Mouse (Mus musculus): ENCODE data around the gene Arl6ip1. TPM values are rescaled to one million over a fixed set of nuclear protein-coding genes. Genes with fewer than 3 reads are reported as not detected.
A peak's percentile ranks its signal among the peaks of the same experiment; 100 is the strongest.

The Arl6ip1 gene
- polyA plus RNA-seq, 1 experiment from 2014 or later = 478 TPM

GRCm38 (mm10) chr7:118115533-118115876, 14.0 kb downstream of the Arl6ip1 start:
- Histone ChIP-seq H3K27me3 (no peaks in the 10 kb centered on the region), H3K36me3 (peaks cover 64% of the 10 kb centered on the region), H3K9me3 (replicated peaks) (no peaks in the 10 kb centered on the region), H3K4me3 (peak overlapping the region; percentile 75), H3K9ac (peak overlapping the region; percentile 95), H3K27ac (peak overlapping the region; percentile 84), H3K4me1 (peaks cover 52% of the 10 kb centered on the region), H3K4me2 (replicated peaks) (peak overlapping the region; percentile 94)
- 0% methylated on average over 20 of the region's 20 CpGs for WGBS
- ATAC-seq (ENCODE audit: low FRiP score) = no peak

DNA sequence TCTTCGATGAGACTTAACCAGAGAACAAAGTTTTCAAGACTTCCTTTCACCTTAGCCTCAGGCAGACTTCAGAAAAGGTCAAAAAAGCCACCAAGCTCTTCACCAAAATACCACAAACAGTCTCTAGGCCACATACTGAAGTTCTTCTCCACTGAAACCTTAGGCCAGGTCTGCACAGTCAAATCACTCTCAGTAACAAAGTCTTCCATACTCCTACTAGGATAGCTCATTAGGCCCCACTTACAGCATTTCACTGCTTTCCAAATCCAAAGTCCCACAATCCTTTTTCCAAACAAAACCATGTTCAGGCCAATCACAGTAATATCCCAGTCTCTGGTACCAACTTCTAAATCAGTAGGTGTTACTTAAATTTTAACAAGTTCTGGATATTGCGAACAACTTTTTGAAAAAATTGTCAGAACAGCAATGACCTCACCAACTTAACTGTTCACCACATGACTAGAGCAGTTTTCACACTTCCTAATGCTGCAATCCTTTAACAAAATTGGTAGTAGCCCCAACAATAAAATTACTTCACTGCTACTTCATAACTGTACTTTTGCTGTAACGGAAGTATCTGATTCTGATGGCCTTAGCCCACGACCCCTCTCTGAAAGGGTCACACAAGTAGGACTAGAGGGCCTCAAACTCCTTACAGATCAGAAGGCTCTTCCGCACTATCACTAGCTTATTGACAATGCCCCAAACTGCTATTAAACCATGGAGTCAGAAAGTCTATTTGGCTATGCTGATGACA, 15.7 kb downstream of the Arl6ip1 start:
- Histone ChIP-seq H3K27me3 (no peaks in the 10 kb centered on the region), H3K36me3 (peaks cover 65% of the 10 kb centered on the region), H3K9me3 (replicated peaks) (no peaks in the 10 kb centered on the region), H3K4me3 (peak overlapping the region; percentile 75), H3K27ac (no peak overlapping the region), H3K4me1 (peaks cover 57% of the 10 kb centered on the region), H3K9ac (peak overlapping the region; percentile 95; the same call in 1 of the 2 replicates), H3K4me2 (replicated peaks) (peak overlapping the region; percentile 94)
- 71% methylated on average over 5 of the region's 5 CpGs for WGBS
- ATAC-seq (ENCODE audit: low FRiP score) = no peak

DNA sequence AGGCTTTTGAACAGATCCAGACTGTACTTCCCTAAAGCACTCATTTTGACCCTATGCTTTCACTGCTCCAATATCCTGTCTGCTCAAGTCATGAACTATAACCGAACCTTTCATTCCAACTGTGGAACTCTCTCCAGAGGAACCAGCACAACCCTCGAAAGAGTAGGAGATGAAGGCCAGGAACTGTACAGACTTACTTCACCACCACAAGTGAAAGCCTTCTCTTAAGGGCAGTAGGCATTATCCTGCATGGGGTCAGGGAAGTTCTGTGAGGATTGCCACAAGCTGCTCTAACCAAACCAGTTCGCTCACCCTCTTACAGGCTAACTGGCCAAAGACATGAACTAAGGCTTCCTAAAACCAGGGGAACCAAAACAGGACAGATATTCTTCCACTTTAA, 18.3 kb downstream of the Arl6ip1 start:
- H3K4me3 ChIP-seq = no peak overlapping the region
- H3K4me2 ChIP-seq (replicated peaks) = peak overlapping the region; percentile 21

DNA sequence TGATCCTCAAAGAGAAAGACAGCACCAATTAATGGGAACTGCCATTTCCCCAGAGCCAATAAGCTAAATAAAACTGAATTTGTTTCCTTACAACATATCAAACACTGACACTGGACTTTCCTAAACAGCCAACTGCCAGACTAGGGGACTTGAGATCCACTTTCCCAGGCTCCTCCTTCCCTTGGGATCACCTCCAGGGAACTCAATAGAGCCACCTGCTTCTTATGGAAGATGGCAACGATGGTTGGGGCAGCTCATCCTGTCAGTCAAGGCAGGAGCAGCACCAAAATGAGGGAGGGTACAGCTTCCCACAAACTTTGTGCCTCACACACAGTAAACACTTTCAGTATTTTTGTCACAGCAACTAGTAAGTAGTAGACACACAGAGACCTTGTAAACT, 21.8 kb downstream of the Arl6ip1 start:
- Histone ChIP-seq H3K27me3 (no peaks in the 10 kb centered on the region), H3K27ac (no peak overlapping the region), H3K4me3 (no peak overlapping the region), H3K4me1 (peaks cover 24% of the 10 kb centered on the region), H3K9me3 (replicated peaks) (no peaks in the 10 kb centered on the region), H3K9ac (no peak overlapping the region), H3K36me3 (peaks cover 73% of the 10 kb centered on the region), H3K4me2 (replicated peaks) (no peak overlapping the region)
- ATAC-seq (ENCODE audit: low FRiP score) = no peak
- 56% methylated on average over 1 of the region's 1 CpGs for WGBS

More for the DNA sequence above, 18.3 kb downstream of the Arl6ip1 start:
- no peaks in the 10 kb centered on the region for H3K9me3 ChIP-seq (replicated peaks)
- peaks cover 84% of the 10 kb centered on the region for H3K36me3 ChIP-seq
- 88% methylated on average over 3 of the region's 3 CpGs for WGBS
- H3K9ac ChIP-seq = no peak overlapping the region
- no peak for ATAC-seq (ENCODE audit: low FRiP score)
- H3K4me1 ChIP-seq = peaks cover 52% of the 10 kb centered on the region
- no peaks in the 10 kb centered on the region for H3K27me3 ChIP-seq
- no peak overlapping the region for H3K27ac ChIP-seq

DNA sequence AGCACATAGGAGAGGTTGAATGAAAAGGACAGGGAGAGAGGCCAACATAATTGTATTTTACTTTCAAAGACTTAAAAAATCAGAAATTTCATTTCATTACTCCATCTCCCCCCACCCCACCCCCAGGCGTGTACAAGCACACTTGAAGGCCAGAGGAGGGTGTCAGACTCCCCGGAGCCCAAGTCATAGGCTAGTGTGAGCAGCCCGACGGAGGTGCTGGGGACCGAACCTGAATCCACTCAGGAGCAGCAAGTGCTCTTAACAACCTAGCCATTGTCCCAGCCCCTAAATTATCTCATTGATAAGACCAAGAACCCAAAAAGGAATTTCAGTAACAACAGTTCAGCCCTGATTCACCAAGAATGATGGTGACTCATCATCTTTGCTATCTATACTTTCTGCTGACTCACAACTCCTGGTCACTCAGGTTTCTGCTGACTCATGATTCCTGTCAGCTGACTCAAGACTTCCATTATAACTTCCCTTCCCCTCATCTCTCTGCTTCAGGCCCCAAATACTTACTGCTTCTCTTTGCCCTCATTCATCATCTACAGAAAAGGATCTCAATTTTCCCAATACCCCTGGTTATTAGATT, 24.9 kb downstream of the Arl6ip1 start:
- no peaks in the 10 kb centered on the region for H3K27me3 ChIP-seq
- H3K9me3 ChIP-seq (replicated peaks) = no peaks in the 10 kb centered on the region
- no peak overlapping the region for H3K27ac ChIP-seq
- H3K36me3 ChIP-seq = peaks cover 44% of the 10 kb centered on the region
- H3K9ac ChIP-seq = no peak overlapping the region
- 74% methylated on average over 5 of the region's 5 CpGs for WGBS
- H3K4me3 ChIP-seq = no peak overlapping the region
- no peak for ATAC-seq (ENCODE audit: low FRiP score)
- no peaks in the 10 kb centered on the region for H3K4me1 ChIP-seq
- H3K4me2 ChIP-seq (replicated peaks) = no peak overlapping the region

DNA sequence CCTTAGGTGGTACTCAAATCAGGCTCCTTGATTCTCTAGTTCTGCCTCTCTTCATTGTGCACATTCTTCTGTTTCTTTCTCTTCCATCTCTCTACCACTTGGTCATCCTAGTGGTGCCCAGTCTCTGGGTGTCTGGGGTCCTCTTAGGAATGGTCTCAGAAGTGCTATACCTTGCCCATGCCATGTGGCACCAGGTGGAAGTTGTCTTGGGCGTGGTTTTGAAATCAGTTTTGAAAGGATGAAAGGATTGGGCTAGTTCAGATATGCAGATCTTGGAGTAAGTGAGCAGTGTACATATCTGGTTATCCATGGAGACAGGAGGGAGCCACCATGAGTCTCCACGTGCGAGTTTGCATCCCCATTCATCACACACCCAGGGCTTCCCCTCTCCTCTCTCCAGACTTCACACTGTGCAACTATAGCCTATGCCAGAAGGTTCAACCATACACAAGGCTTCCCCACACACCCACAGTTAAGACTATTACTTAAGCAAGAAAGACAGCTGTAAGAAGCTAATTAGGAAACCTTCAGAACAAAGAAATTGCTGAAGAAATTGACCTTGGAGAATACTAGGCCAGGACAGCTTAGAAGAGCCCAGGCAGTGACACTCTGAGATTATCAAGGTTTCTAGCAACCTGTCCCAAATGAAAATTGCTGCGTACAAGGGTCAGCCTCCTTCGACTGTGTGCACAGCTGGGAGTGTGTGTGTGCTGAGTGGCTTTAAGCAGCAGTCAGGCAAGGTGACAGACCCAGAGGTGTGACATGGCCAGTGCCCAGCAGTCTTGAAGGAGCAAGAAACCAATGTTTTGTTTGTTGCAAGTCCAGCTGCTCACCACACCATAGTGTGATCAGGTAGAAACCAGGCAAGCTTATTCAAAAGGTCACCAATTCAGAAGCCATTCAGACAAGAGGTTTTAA, 25.7 kb downstream of the Arl6ip1 start:
- Histone ChIP-seq H3K27me3 (no peaks in the 10 kb centered on the region), H3K4me2 (replicated peaks) (no peak overlapping the region), H3K4me1 (no peaks in the 10 kb centered on the region), H3K27ac (peak overlapping the region; percentile 40; the same call in 1 of the 2 replicates), H3K9me3 (replicated peaks) (no peaks in the 10 kb centered on the region), H3K9ac (no peak overlapping the region), H3K36me3 (peaks cover 35% of the 10 kb centered on the region), H3K4me3 (no peak overlapping the region)
- WGBS = 45% methylated on average over 5 of the region's 5 CpGs
- peak; percentile 32 for ATAC-seq (ENCODE audit: low FRiP score)

- WGBS = 51% methylated on average over 4 of the region's 4 CpGs
- Histone ChIP-seq H3K9ac (no peak overlapping the region), H3K4me1 (no peaks in the 10 kb centered on the region), H3K4me3 (no peak overlapping the region), H3K9me3 (replicated peaks) (no peaks in the 10 kb centered on the region), H3K4me2 (replicated peaks) (no peak overlapping the region), H3K27me3 (no peaks in the 10 kb centered on the region), H3K36me3 (peaks cover 27% of the 10 kb centered on the region), H3K27ac (peak overlapping the region; percentile 44; the same call in 1 of the 2 replicates)
- peak; percentile 58 for ATAC-seq (ENCODE audit: low FRiP score)
These were observed 26.6 kb downstream of the Arl6ip1 start for GRCm38 (mm10) chr7:118102678-118103461.

GRCm38 (mm10) chr7:118102231-118102630, 27.2 kb downstream of the Arl6ip1 start:
- peaks cover 20% of the 10 kb centered on the region for H3K36me3 ChIP-seq
- no peak overlapping the region for H3K4me3 ChIP-seq
- H3K27me3 ChIP-seq = no peaks in the 10 kb centered on the region
- no peak overlapping the region for H3K9ac ChIP-seq
- no peak overlapping the region for H3K4me2 ChIP-seq (replicated peaks)
- no peak for ATAC-seq (ENCODE audit: low FRiP score)
- no peaks in the 10 kb centered on the region for H3K4me1 ChIP-seq
- 50% methylated on average over 4 of the region's 4 CpGs for WGBS
- no peak overlapping the region for H3K27ac ChIP-seq
- H3K9me3 ChIP-seq (replicated peaks) = no peaks in the 10 kb centered on the region

DNA sequence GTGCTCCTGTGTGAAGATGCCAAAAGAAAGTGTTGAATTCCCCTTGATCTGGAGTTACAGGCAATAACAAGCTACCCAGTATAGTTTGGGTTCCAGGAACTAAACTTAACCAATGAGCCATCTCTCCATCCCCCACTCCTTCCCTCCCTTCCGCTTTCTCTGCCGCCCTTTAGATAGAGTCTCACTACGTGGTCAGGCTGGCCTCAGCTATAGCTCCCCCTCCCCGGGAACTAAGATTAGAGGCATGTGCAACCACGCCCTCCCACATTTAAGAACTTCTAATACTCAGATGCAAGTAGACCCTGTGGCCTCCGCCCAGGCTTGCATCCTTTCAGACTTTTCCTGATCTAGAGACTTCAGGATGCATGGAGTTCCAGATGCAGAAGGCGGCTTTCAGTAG, 31.8 kb downstream of the Arl6ip1 start:
- WGBS = 68% methylated on average over 7 of the region's 7 CpGs
- Histone ChIP-seq H3K4me1 (no peaks in the 10 kb centered on the region), H3K36me3 (no peaks in the 10 kb centered on the region), H3K4me2 (replicated peaks) (no peak overlapping the region), H3K27ac (no peak overlapping the region), H3K9me3 (replicated peaks) (no peaks in the 10 kb centered on the region), H3K9ac (no peak overlapping the region), H3K4me3 (no peak overlapping the region), H3K27me3 (no peaks in the 10 kb centered on the region)
- ATAC-seq (ENCODE audit: low FRiP score) = no peak

GRCm38 (mm10) chr7:118079987-118080386, 49.5 kb downstream of the Arl6ip1 start:
- WGBS = 86% methylated on average over 4 of the region's 4 CpGs
- Histone ChIP-seq H3K9me3 (replicated peaks) (no peaks in the 10 kb centered on the region), H3K36me3 (no peaks in the 10 kb centered on the region), H3K4me2 (replicated peaks) (no peak overlapping the region), H3K27me3 (no peaks in the 10 kb centered on the region), H3K9ac (no peak overlapping the region), H3K4me3 (no peak overlapping the region), H3K4me1 (no peaks in the 10 kb centered on the region), H3K27ac (no peak overlapping the region)
- ATAC-seq (ENCODE audit: low FRiP score) = no peak

- Histone ChIP-seq H3K9ac (no peak overlapping the region), H3K27ac (no peak overlapping the region), H3K4me1 (no peaks in the 10 kb centered on the region), H3K4me3 (no peak overlapping the region), H3K4me2 (replicated peaks) (no peak overlapping the region), H3K27me3 (no peaks in the 10 kb centered on the region), H3K36me3 (no peaks in the 10 kb centered on the region), H3K9me3 (replicated peaks) (no peaks in the 10 kb centered on the region)
- no peak for ATAC-seq (ENCODE audit: low FRiP score)
- WGBS = 87% methylated on average over 5 of the region's 5 CpGs
These were observed 50.4 kb downstream of the Arl6ip1 start for GRCm38 (mm10) chr7:118079097-118079496.
